Mouse (Mus musculus) ovary, adult 2 months (tissue): Measurements from ENCODE around the gene Gm20931. TPM values are rescaled to one million over a fixed set of nuclear protein-coding genes. Genes with fewer than 3 reads are reported as not detected.

ENCODE experiments used
- polyA plus RNA-seq: library from polyadenylated mRNA; depleted of rRNA; stranded (reverse); fragments of >200 nt; gene quantifications from 2 replicates; pipeline ENCODE4 v1.2.3, GENCODE M21; 2012; rRNA removed

The Gm20931 gene
- polyA plus RNA-seq = not detected in 2 replicates

DNA sequence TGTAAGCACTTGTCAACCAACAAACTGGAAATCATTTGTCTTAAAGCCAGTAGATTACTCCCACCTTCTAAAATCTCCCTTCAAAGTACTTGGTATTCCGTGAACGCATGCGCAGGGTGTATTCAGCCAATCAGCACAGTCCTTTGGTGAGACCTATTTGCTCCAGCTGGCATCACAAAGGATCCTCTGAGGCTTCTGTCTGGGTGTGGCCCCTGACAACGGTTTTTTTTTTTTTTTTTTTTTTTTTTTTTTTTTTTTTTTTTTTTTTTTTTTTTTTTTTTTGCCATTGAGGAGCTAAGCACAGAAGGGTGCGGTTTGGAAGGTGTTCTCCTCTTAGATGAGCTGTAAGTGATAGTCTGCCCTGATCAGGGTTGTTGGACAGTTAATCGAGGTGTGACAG is at the start of gene Gm20931:
Gm20931 (plus strand) TSS at position 301 of the 400 bp plus-strand sequence.

